Mouse (Mus musculus): ENCODE measurements at regions not wholly inside any gene's neighbourhood (a gene's known extent, or its start where the extent isn't known, plus 50 kb on each side); places are given as distances from the start of the nearest gene placed in this dataset.

DNA sequence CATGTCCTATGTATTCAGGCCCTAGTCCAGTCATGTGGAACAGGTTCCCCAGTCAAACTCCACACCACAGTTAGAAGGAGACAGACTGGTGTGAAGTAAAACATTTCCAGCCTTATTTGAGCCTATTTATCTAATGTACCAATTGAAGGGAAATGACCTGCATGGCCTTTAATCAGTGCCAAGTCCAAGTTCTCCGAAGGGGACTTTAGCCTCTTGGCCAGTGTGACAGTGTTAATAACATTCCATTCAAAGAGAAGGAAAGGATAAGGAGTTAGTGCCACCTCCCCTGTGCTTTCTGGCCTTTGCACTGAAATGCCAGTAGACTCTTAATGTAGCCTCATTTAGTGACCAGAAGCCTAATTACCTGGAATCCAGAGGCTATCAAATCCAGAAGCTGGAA is 264.2 kb downstream of the Gm10184 start:
- no peaks in the 10 kb centered on the region for H3K36me3 ChIP-seq (ENCODE audit: control insufficient read depth, insufficient read depth, low read length)
- no peak for ATAC-seq (ENCODE audit: low read depth)
- WGBS, result 61% methylated on average over 1 of the region's 1 CpGs

More for the DNA sequence above, 264.2 kb downstream of the Gm10184 start:
- H3K4me1 ChIP-seq (ENCODE audit: control insufficient read depth, insufficient read depth, low read length), result no peaks in the 10 kb centered on the region
- no peak overlapping the region for H3K9ac ChIP-seq (replicated peaks; ENCODE audit: low read depth, low read length)
- no peak overlapping the region for H3K27ac ChIP-seq (ENCODE audit: low read depth, low read length)
- no peaks in the 10 kb centered on the region for H3K27me3 ChIP-seq (ENCODE audit: control insufficient read depth, insufficient read depth, low read length)
- H3K4me3 ChIP-seq (ENCODE audit: low read depth, low read length), result no peak overlapping the region
- no peak overlapping the region for H3K4me2 ChIP-seq (ENCODE audit: low read depth, low read length)
- no peaks in the 10 kb centered on the region for H3K9me3 ChIP-seq (ENCODE audit: control insufficient read depth, low read length)
